Mouse (Mus musculus) spleen, adult 2 months (tissue): ENCODE data around the gene Tm4sf20.

ENCODE experiments used
- CTCF ChIP-seq: fragments of 200-500 bp; IDR thresholded peaks from 2 replicates; pipeline ENCODE4 v1.5.1; 2011; ENCODE audit warnings: mild to moderate bottlenecking, inconsistent platforms; ENCODE audit not compliant: insufficient read depth, insufficient read length, insufficient replicate concordance; ENCODE audit errors: extremely low read depth
- POLR2A ChIP-seq: fragments of 200-500 bp; IDR thresholded peaks from 2 replicates; pipeline ENCODE4 v1.6.1; 2011; ENCODE audit warnings: low read depth, low read length, inconsistent platforms

- TF ChIP-seq CTCF (no peak), POLR2A (no peak)
Measured at GRCm38 (mm10) chr1:82791105-82791504, 22.8 kb upstream of the Tm4sf20 start.
